Mouse (Mus musculus) stomach, adult 2 months (tissue): ENCODE results near the gene Vars. TPM values are rescaled to one million over a fixed set of nuclear protein-coding genes. Genes with fewer than 3 reads are reported as not detected.

Experiments used
- polyA plus RNA-seq: library from polyadenylated mRNA; depleted of rRNA; stranded (reverse); fragments of >200 nt; gene quantifications from 2 replicates; pipeline ENCODE4 v1.2.3, GENCODE M21; 2012; rRNA removed

Gene Vars
- polyA plus RNA-seq = 95.5 and 126 TPM in 2 replicates

GRCm38 (mm10) chr17:35000717-35001451 is at the start of gene Vars:
TSS of gene Vars (plus strand) at chr17:35000987.

GRCm38 (mm10) chr17:34959130-34959778 is 41.5 kb upstream of the Vars start, which contains the start of gene Hspa1b:
TSS of gene Hspa1b (minus strand) at chr17:34959238.

GRCm38 (mm10) chr17:34969822-34970221 is 31.0 kb upstream of the Vars start, which contains the start of gene Gm20481:
TSS of gene Gm20481 (plus strand) at chr17:34969912.

GRCm38 (mm10) chr17:34972069-34972749 is 28.6 kb upstream of the Vars start, which contains the start of the genes Hspa1a and Hspa1l:
TSS of gene Hspa1a (minus strand) at chr17:34972156.
TSS of gene Hspa1l (plus strand) at chr17:34972703.

GRCm38 (mm10) chr17:34981690-34982180 is 19.1 kb upstream of the Vars start, which contains the start of gene Lsm2:
TSS of gene Lsm2 (plus strand) at chr17:34981862.

GRCm38 (mm10) chr17:35016376-35016775 is 15.6 kb downstream of the Vars start, which contains the start of gene Vwa7:
TSS of gene Vwa7 (plus strand) at chr17:35016579.

GRCm38 (mm10) chr17:35027277-35028068 is 26.7 kb downstream of the Vars start, which contains the start of gene Sapcd1:
TSS of gene Sapcd1 (minus strand) at chr17:35028016.

GRCm38 (mm10) chr17:35046681-35047455 is 46.1 kb downstream of the Vars start, which contains the start of gene Msh5:
TSS of gene Msh5 (minus strand) at chr17:35046745.

GRCm38 (mm10) chr17:35049561-35050016 is 48.8 kb downstream of the Vars start, which contains the start of gene Clic1:
TSS of gene Clic1 (plus strand) at chr17:35049966.

GRCm38 (mm10) chr17:35058911-35059892 is 58.4 kb downstream of the Vars start, which contains the start of gene Ddah2:
TSS of gene Ddah2 (plus strand) at chr17:35059035.

GRCm38 (mm10) chr17:35064951-35065947 is 64.5 kb downstream of the Vars start, which contains the start of gene Ly6g6c:
TSS of gene Ly6g6c (plus strand) at chr17:35065388.

Other genes starting within 250 kb of the Vars start
- 1.1 and 3.1 TPM in 2 replicates for gene Cyp21a1, start 196.4 kb upstream of the Vars start, polyA plus RNA-seq
- gene Stk19, start 164.0 kb upstream of the Vars start, polyA plus RNA-seq = 31.6 and 34.6 TPM in 2 replicates
- gene Dxo, start 164.0 kb upstream of the Vars start, polyA plus RNA-seq = 34.4 and 36.4 TPM in 2 replicates
- gene Skiv2l, start 150.8 kb upstream of the Vars start, polyA plus RNA-seq = 44.5 and 47.7 TPM in 2 replicates
- 11.5 and 13.1 TPM in 2 replicates for gene Nelfe, start 150.6 kb upstream of the Vars start, polyA plus RNA-seq
- 1.7 and 2.0 TPM in 2 replicates for gene Cfb, start 138.5 kb upstream of the Vars start, polyA plus RNA-seq
- 3.6 and 3.9 TPM in 2 replicates for gene Zbtb12, start 121.5 kb upstream of the Vars start, polyA plus RNA-seq
- not detected in 2 replicates for gene Gm20547, start 118.9 kb upstream of the Vars start, polyA plus RNA-seq
- gene C2, start 102.7 kb upstream of the Vars start, polyA plus RNA-seq = 1.9 and 2.3 TPM in 2 replicates
- gene Ehmt2, start 102.5 kb upstream of the Vars start, polyA plus RNA-seq = 126 and 127 TPM in 2 replicates
- gene Slc44a4, start 86.5 kb upstream of the Vars start, polyA plus RNA-seq = 48.6 and 48.7 TPM in 2 replicates
- 30.4 and 43.8 TPM in 2 replicates for gene Neu1, start 69.7 kb upstream of the Vars start, polyA plus RNA-seq
- gene Hspa1b, start 41.7 kb upstream of the Vars start, polyA plus RNA-seq = 31.1 and 45.6 TPM in 2 replicates
- not detected in 2 replicates for gene Gm20481, start 31.1 kb upstream of the Vars start, polyA plus RNA-seq
- 16.4 and 25.7 TPM in 2 replicates for gene Hspa1a, start 28.8 kb upstream of the Vars start, polyA plus RNA-seq
- gene Hspa1l, start 28.3 kb upstream of the Vars start, polyA plus RNA-seq = 0.34 and 0.59 TPM in 2 replicates
- gene Lsm2, start 19.1 kb upstream of the Vars start, polyA plus RNA-seq = 43.9 and 62.3 TPM in 2 replicates
- gene Vwa7, start 15.6 kb downstream of the Vars start, polyA plus RNA-seq = 1.9 and 2.2 TPM in 2 replicates
- 0.58 and 1.9 TPM in 2 replicates for gene Sapcd1, start 27.0 kb downstream of the Vars start, polyA plus RNA-seq
- 2.6 and 5.6 TPM in 2 replicates for gene Msh5, start 45.8 kb downstream of the Vars start, polyA plus RNA-seq
- gene Clic1, start 49.0 kb downstream of the Vars start, polyA plus RNA-seq = 131 and 147 TPM in 2 replicates
- gene Ddah2, start 58.0 kb downstream of the Vars start, polyA plus RNA-seq = 16.3 and 20.7 TPM in 2 replicates
- gene Ly6g6c, start 64.4 kb downstream of the Vars start, polyA plus RNA-seq = 243 and 312 TPM in 2 replicates
- gene Mpig6b, start 65.2 kb downstream of the Vars start, polyA plus RNA-seq = 0.42 and 0.65 TPM in 2 replicates
- 99.6 and 112 TPM in 2 replicates for gene Ly6g6e, start 75.9 kb downstream of the Vars start, polyA plus RNA-seq
- gene Ly6g6d, start 77.1 kb downstream of the Vars start, polyA plus RNA-seq = 5.1 and 6.4 TPM in 2 replicates
- gene Ly6g6f, start 84.6 kb downstream of the Vars start, polyA plus RNA-seq = 1.2 and 2.0 TPM in 2 replicates
- gene Abhd16a, start 88.3 kb downstream of the Vars start, polyA plus RNA-seq = 88.7 and 152 TPM in 2 replicates
- gene Ly6g5c, start 107.3 kb downstream of the Vars start, polyA plus RNA-seq = 1.4 TPM in 1 of 2 replicates, not detected in the other
- 1.2 and 2.2 TPM in 2 replicates for gene Ly6g5b, start 114.4 kb downstream of the Vars start, polyA plus RNA-seq
- 9.3 and 11.8 TPM in 2 replicates for gene Gpank1, start 120.5 kb downstream of the Vars start, polyA plus RNA-seq
- gene Csnk2b, start 121.1 kb downstream of the Vars start, polyA plus RNA-seq = 258 and 301 TPM in 2 replicates
- 13.7 and 19.0 TPM in 2 replicates for gene D17H6S53E, start 125.4 kb downstream of the Vars start, polyA plus RNA-seq
- gene Apom, start 131.1 kb downstream of the Vars start, polyA plus RNA-seq = 0.08 and 0.20 TPM in 2 replicates
- 92.9 and 94.1 TPM in 2 replicates for gene Bag6, start 134.2 kb downstream of the Vars start, polyA plus RNA-seq
- 262 and 284 TPM in 2 replicates for gene Prrc2a, start 163.9 kb downstream of the Vars start, polyA plus RNA-seq
- gene Aif1, start 175.1 kb downstream of the Vars start, polyA plus RNA-seq = 0.11 and 0.48 TPM in 2 replicates
- 3.7 and 6.5 TPM in 2 replicates for gene Lst1, start 187.5 kb downstream of the Vars start, polyA plus RNA-seq
- 1.5 and 5.7 TPM in 2 replicates for gene Ltb, start 193.5 kb downstream of the Vars start, polyA plus RNA-seq
- 0.24 and 0.42 TPM in 2 replicates for gene Tnf, start 201.0 kb downstream of the Vars start, polyA plus RNA-seq
- gene Lta, start 204.4 kb downstream of the Vars start, polyA plus RNA-seq = 0.10 and 0.36 TPM in 2 replicates
- gene Gm16181, start 219.8 kb downstream of the Vars start, polyA plus RNA-seq = 0.42 TPM in 1 of 2 replicates, not detected in the other
- gene Atp6v1g2, start 232.7 kb downstream of the Vars start, polyA plus RNA-seq = 1.3 and 1.7 TPM in 2 replicates
- 15.7 and 37.5 TPM in 2 replicates for gene Nfkbil1, start 234.8 kb downstream of the Vars start, polyA plus RNA-seq
- 74.9 and 91.6 TPM in 2 replicates for gene Ddx39b, start 240.8 kb downstream of the Vars start, polyA plus RNA-seq